ENCODE assay signal across 9 mouse cellular contexts in the genomic region with DNA sequence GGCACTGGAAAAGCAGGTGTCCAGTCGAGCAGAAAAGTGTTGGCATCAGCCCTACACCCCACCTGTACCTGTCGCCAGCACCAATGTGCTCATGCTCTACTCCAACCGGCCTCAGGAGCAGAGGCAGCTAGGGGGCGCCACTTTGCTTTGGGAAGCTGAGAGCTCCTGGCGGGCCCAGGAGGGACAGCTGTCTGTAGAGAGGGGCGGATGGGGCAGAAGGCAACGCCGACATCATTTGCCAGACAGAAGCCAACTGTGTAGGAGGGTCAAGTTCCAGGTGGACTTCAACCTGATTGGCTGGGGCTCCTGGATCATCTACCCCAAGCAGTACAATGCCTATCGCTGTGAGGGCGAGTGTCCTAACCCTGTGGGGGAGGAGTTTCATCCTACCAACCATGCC. TPM values are rescaled to one million over a fixed set of nuclear protein-coding genes. Genes with fewer than 3 reads are reported as not detected.
DNase-seq lines count a peak whose midpoint lies in the region; ATAC-seq and TF ChIP-seq lines count a peak whose summit lies in the region.
"Had no signal": no experiment of that assay in that cellular context is flagged by ENCODE, and none has a peak within 500 bp of the region (broad histone marks: within the 10 kb centered on the region; RNA-seq: fewer than 3 reads in every experiment).

No protein-coding gene starts in this region.

- no peaks in the 10 kb centered on the region for H3K9me3 ChIP-seq in liver, embryonic 15.5 days (replicated peaks)

- 26% methylated on average over 10 of the region's 10 CpGs for WGBS in cerebellum, adult 2 months
- WGBS in liver, embryonic 15.5 days (ENCODE audit: insufficient replicate concordance): 57% methylated on average over 10 of the region's 10 CpGs
- 71% methylated on average over 10 of the region's 10 CpGs for WGBS in thymus, adult 2 months

- H3K4me3 ChIP-seq in cerebellum, adult 2 months (replicated peaks; ENCODE audit: insufficient read depth, low read depth, low read length): no peak overlapping the region
- H3K4me3 ChIP-seq in liver, embryonic 15.5 days (replicated peaks): no peak overlapping the region
- H3K4me3 ChIP-seq in thymus, adult 2 months (ENCODE audit: control insufficient read depth, insufficient read depth, low read length): no peak overlapping the region

- no peak for TF ChIP-seq POLR2A in cerebellum, adult 2 months (IDR thresholded peaks at IDR 0.05; ENCODE audit: borderline replicate concordance, insufficient read depth, low read length)
- TF ChIP-seq POLR2A in thymus, adult 2 months (IDR thresholded peaks at IDR 0.05; ENCODE audit: control insufficient read depth, extremely low read depth, insufficient read depth, low read length, poor library complexity): no peak

- H3K27ac ChIP-seq in cerebellum, adult 2 months (ENCODE audit: insufficient read depth, low read length): no peak overlapping the region
- no peak overlapping the region for H3K27ac ChIP-seq in liver, embryonic 15.5 days (replicated peaks)
- no peak overlapping the region for H3K27ac ChIP-seq in thymus, adult 2 months (ENCODE audit: control insufficient read depth, insufficient read depth, low read length)

- no peak for ATAC-seq in cerebellum, adult (ENCODE audit: insufficient number of reproducible peaks, low FRiP score, low TSS enrichment)
- 0 out of 2 replicates have a peak, but pooled peaks have one; percentile 8 for ATAC-seq in liver, embryonic 15.5 days (ENCODE audit: insufficient read depth)

- no peaks in the 10 kb centered on the region; the same call in 1 of the 2 replicates for H3K4me1 ChIP-seq in cerebellum, adult 2 months (ENCODE audit: control insufficient read depth, insufficient read depth, low read length)
- H3K4me1 ChIP-seq in liver, embryonic 15.5 days (replicated peaks): peaks cover 35% of the 10 kb centered on the region
- H3K4me1 ChIP-seq in thymus, adult 2 months (replicated peaks; ENCODE audit: control insufficient read depth, insufficient read depth, low read length): no peaks in the 10 kb centered on the region

- no peak overlapping the region for H3K4me2 ChIP-seq in liver, embryonic 15.5 days

- H3K27me3 ChIP-seq in cerebellum, adult 2 months (ENCODE audit: control insufficient read depth, insufficient read depth, low read length): no peaks in the 10 kb centered on the region; the same call in 1 of the 2 replicates
- H3K27me3 ChIP-seq in liver, embryonic 15.5 days: peaks cover 37% of the 10 kb centered on the region
- no peaks in the 10 kb centered on the region; the same call in 1 of the 2 replicates for H3K27me3 ChIP-seq in thymus, adult 2 months (ENCODE audit: control insufficient read depth, insufficient read depth, low read length)

- DNase-seq in cerebellum, adult 2 months: no peak
- DNase-seq in right cerebral cortex, postnatal 4 days: peak; percentile 37
- DNase-seq in right cerebral cortex, adult 18-20 months: no peak
- DNase-seq in thymus, adult 2 months: peak; percentile 49
- no peak for DNase-seq in Muller cell, postnatal 12 days (ENCODE audit: inconsistent ontology term)
- DNase-seq in yolk sac, embryonic 10.5 days (ENCODE audit: low spot score): no peak

- H3K9ac ChIP-seq in liver, embryonic 15.5 days: no peak overlapping the region

- peak; percentile 32; the same call in 1 of the 2 replicates for TF ChIP-seq CTCF in cerebellum, adult 2 months (IDR thresholded peaks at IDR 0.05; ENCODE audit: borderline replicate concordance, insufficient read depth, low read depth, low read length)
- TF ChIP-seq CTCF in thymus, adult 2 months (IDR thresholded peaks at IDR 0.05; ENCODE audit: borderline replicate concordance, control insufficient read depth, extremely low read depth, insufficient read depth, low read length, poor library complexity): peak; percentile 70; the same call in 1 of the 2 replicates

- no peaks in the 10 kb centered on the region for H3K36me3 ChIP-seq in liver, embryonic 15.5 days (replicated peaks)
- no peaks in the 10 kb centered on the region for H3K36me3 ChIP-seq in thymus, adult 2 months (ENCODE audit: control insufficient read depth, insufficient read depth, low read length)

RNA-seq across cellular contexts. Expression of a gene that starts 5.5 kb away (rescaled TPM):
- polyA plus RNA-seq in cerebellum, adult 2 months (2012; rRNA removed): 0.68 and 0.97 TPM in 2 replicates
- polyA plus RNA-seq in liver, embryonic 15.5 days (2015; fragmentation: Nextera tagmentation; extraction: Ambion mirVana): 0.55 and 0.56 TPM in 2 replicates
- polyA plus RNA-seq in thymus, adult 2 months (2012; rRNA removed): 0.05 and 0.17 TPM in 2 replicates
- polyA plus RNA-seq: neural tube, embryonic 11.5 days had no signal

RNA-seq across cellular contexts. Expression of a gene that starts 29.2 kb away (rescaled TPM):
- 30.4 and 32.0 TPM in 2 replicates for polyA plus RNA-seq in cerebellum, adult 2 months (2012; rRNA removed)
- polyA plus RNA-seq in liver, embryonic 15.5 days (2015; fragmentation: Nextera tagmentation; extraction: Ambion mirVana): 44.1 and 53.5 TPM in 2 replicates
- polyA plus RNA-seq in thymus, adult 2 months (2012; rRNA removed): 277 and 313 TPM in 2 replicates

RNA-seq across cellular contexts. Expression of a gene that starts 40.0 kb away (rescaled TPM):
- polyA plus RNA-seq in cerebellum, adult 2 months (2012; rRNA removed): 15.5 and 15.6 TPM in 2 replicates
- polyA plus RNA-seq in liver, embryonic 15.5 days (2015; fragmentation: Nextera tagmentation; extraction: Ambion mirVana): 6.6 and 7.2 TPM in 2 replicates
- polyA plus RNA-seq in thymus, adult 2 months (2012; rRNA removed): 5.7 and 6.8 TPM in 2 replicates

RNA-seq across cellular contexts. Expression of a gene that starts 52.3 kb away (rescaled TPM):
- polyA plus RNA-seq in cerebellum, adult 2 months (2012; rRNA removed): 20.8 and 20.9 TPM in 2 replicates
- 5.8 and 6.1 TPM in 2 replicates for polyA plus RNA-seq in liver, embryonic 15.5 days (2015; fragmentation: Nextera tagmentation; extraction: Ambion mirVana)
- polyA plus RNA-seq in thymus, adult 2 months (2012; rRNA removed): 9.8 and 10.9 TPM in 2 replicates

Comparison
In these comparisons a context has a peak if more than half of its experiments do, and no peak if none do; other contexts are left out.
1. DNase-seq: peak in right cerebral cortex, postnatal 4 days (single experiment) and thymus, adult 2 months (single experiment); none in cerebellum, adult 2 months (0 of 2), right cerebral cortex, adult 18-20 months (single experiment), Muller cell, postnatal 12 days (single experiment) and yolk sac, embryonic 10.5 days (single experiment).